In genomic region chr6:52180213-52180710, GRCm38 (mm10) we compare ENCODE assay signal across 13 mouse cellular contexts. TPM values are rescaled to one million over a fixed set of nuclear protein-coding genes. Genes with fewer than 3 reads are reported as not detected.
DNase-seq lines count a peak whose midpoint lies in the region; ATAC-seq and TF ChIP-seq lines count a peak whose summit lies in the region.
"Had no signal": no experiment of that assay in that cellular context is flagged by ENCODE, and none has a peak within 500 bp of the region (broad histone marks: within the 10 kb centered on the region; RNA-seq: fewer than 3 reads in every experiment).

No protein-coding gene starts in this region.

- ATAC-seq in liver, embryonic 11.5 days (replicated peaks; ENCODE audit: low FRiP score) = no peak
- no peak for ATAC-seq in liver, postnatal 0 days
- ATAC-seq in hindbrain, postnatal 0 days = no peak
- no peak for ATAC-seq in neural tube, embryonic 15.5 days (ENCODE audit: low FRiP score)
- no peak for ATAC-seq in CD4-positive, CD25-positive, alpha-beta regulatory T cell, adult 4 months

- H3K4me3 ChIP-seq in liver, embryonic 11.5 days (ENCODE audit: low read depth, low read length) = peak overlapping the region; percentile 46
- H3K4me3 ChIP-seq in liver, postnatal 0 days (ENCODE audit: low read depth, low read length) = no peak overlapping the region
- peak overlapping the region; percentile 41 for H3K4me3 ChIP-seq in hindbrain, postnatal 0 days (ENCODE audit: low read length)
- peak overlapping the region; percentile 46 for H3K4me3 ChIP-seq in neural tube, embryonic 15.5 days (replicated peaks)

- H3K4me2 ChIP-seq in liver, embryonic 11.5 days = peak overlapping the region; percentile 64
- H3K4me2 ChIP-seq in liver, postnatal 0 days (ENCODE audit: low read depth, low read length) = no peak overlapping the region; the same call in 1 of the 2 replicates
- H3K4me2 ChIP-seq in hindbrain, postnatal 0 days (ENCODE audit: low read depth, low read length) = peak overlapping the region; percentile 58
- peak overlapping the region; percentile 63 for H3K4me2 ChIP-seq in neural tube, embryonic 15.5 days

- no peaks in the 10 kb centered on the region for H3K36me3 ChIP-seq in liver, embryonic 11.5 days (ENCODE audit: control insufficient read depth, insufficient read depth, low read length)
- H3K36me3 ChIP-seq in liver, postnatal 0 days (replicated peaks; ENCODE audit: insufficient read depth, low read length) = no peaks in the 10 kb centered on the region
- H3K36me3 ChIP-seq in hindbrain, postnatal 0 days (ENCODE audit: insufficient read depth, low read length) = no peaks in the 10 kb centered on the region
- no peaks in the 10 kb centered on the region; the same call in 1 of the 2 replicates for H3K36me3 ChIP-seq in neural tube, embryonic 15.5 days

- peaks cover 9% of the 10 kb centered on the region for H3K4me1 ChIP-seq in liver, embryonic 11.5 days (replicated peaks; ENCODE audit: control insufficient read depth, insufficient read depth, low read length)
- peaks cover 8% of the 10 kb centered on the region; the same call in 1 of the 2 replicates for H3K4me1 ChIP-seq in liver, postnatal 0 days (ENCODE audit: insufficient read depth)
- H3K4me1 ChIP-seq in hindbrain, postnatal 0 days (ENCODE audit: insufficient read depth, low read length) = 0 out of 2 replicates have a peak, but pooled peaks cover 4% of the 10 kb centered on the region
- H3K4me1 ChIP-seq in neural tube, embryonic 15.5 days = peaks cover 91% of the 10 kb centered on the region

- H3K27me3 ChIP-seq in liver, embryonic 11.5 days (replicated peaks; ENCODE audit: control insufficient read depth, insufficient read depth, low read length) = peaks cover 99% of the 10 kb centered on the region
- peaks cover 54% of the 10 kb centered on the region for H3K27me3 ChIP-seq in liver, postnatal 0 days (ENCODE audit: insufficient read depth, low read length)
- H3K27me3 ChIP-seq in hindbrain, postnatal 0 days (ENCODE audit: insufficient read depth, low read length) = peaks cover 78% of the 10 kb centered on the region
- H3K27me3 ChIP-seq in neural tube, embryonic 15.5 days (replicated peaks) = no peaks in the 10 kb centered on the region

- TF ChIP-seq EP300 in liver, postnatal 0 days (IDR thresholded peaks at IDR 0.05; ENCODE audit: low read depth) = no peak

- TF ChIP-seq CTCF in liver, postnatal 0 days (IDR thresholded peaks at IDR 0.05; ENCODE audit: low read depth) = no peak
- no peak for TF ChIP-seq CTCF in hindbrain, postnatal 0 days (IDR thresholded peaks at IDR 0.05; ENCODE audit: low read depth)

- no peaks in the 10 kb centered on the region for H3K9me3 ChIP-seq in liver, embryonic 11.5 days (ENCODE audit: control insufficient read depth, low read length)
- no peaks in the 10 kb centered on the region for H3K9me3 ChIP-seq in liver, postnatal 0 days (ENCODE audit: low read length)
- no peaks in the 10 kb centered on the region for H3K9me3 ChIP-seq in hindbrain, postnatal 0 days (ENCODE audit: low read length)
- H3K9me3 ChIP-seq in neural tube, embryonic 15.5 days (replicated peaks) = no peaks in the 10 kb centered on the region

- peak overlapping the region; percentile 54; the same call in 1 of the 2 replicates for H3K9ac ChIP-seq in liver, embryonic 11.5 days (ENCODE audit: low read depth, low read length)
- no peak overlapping the region for H3K9ac ChIP-seq in liver, postnatal 0 days (replicated peaks)
- H3K9ac ChIP-seq in hindbrain, postnatal 0 days (replicated peaks; ENCODE audit: low read length) = peak overlapping the region; percentile 60; the same call in 1 of the 2 replicates
- peak overlapping the region; percentile 41 for H3K9ac ChIP-seq in neural tube, embryonic 15.5 days (replicated peaks)

- peak; percentile 57 for DNase-seq in heart, adult 11 months
- no peak for DNase-seq in heart, postnatal 4 days
- DNase-seq in liver, embryonic 11.5 days (ENCODE audit: low spot score) = no peak
- no peak for DNase-seq in liver, postnatal 0 days
- DNase-seq in hindbrain, postnatal 0 days (ENCODE audit: low spot score) = no peak
- no peak for DNase-seq in thymus, postnatal 0 days (ENCODE audit: low spot score)
- DNase-seq: adrenal gland, postnatal 36 days; B cell, adult 2 months; cerebellum, postnatal 25 days; right cerebral cortex, adult 18-20 months had no signal

- 11% methylated on average over 11 of the region's 11 CpGs for WGBS in liver, embryonic 11.5 days
- 57% methylated on average over 11 of the region's 11 CpGs for WGBS in liver, postnatal 0 days (ENCODE audit: insufficient replicate concordance)
- 6% methylated on average over 11 of the region's 11 CpGs for WGBS in hindbrain, postnatal 0 days
- 12% methylated on average over 11 of the region's 11 CpGs for WGBS in neural tube, embryonic 15.5 days

- peak overlapping the region; percentile 79; the same call in 1 of the 2 replicates for H3K27ac ChIP-seq in liver, embryonic 11.5 days (ENCODE audit: low read depth, low read length)
- no peak overlapping the region for H3K27ac ChIP-seq in liver, postnatal 0 days (ENCODE audit: low read depth)
- H3K27ac ChIP-seq in hindbrain, postnatal 0 days = peak overlapping the region; percentile 92
- H3K27ac ChIP-seq in neural tube, embryonic 15.5 days (replicated peaks) = peak overlapping the region; percentile 88

RNA-seq across cellular contexts. Expression of gene 5730596B20Rik, which starts 3.0 kb away (rescaled TPM):
- under 1 TPM; 0.20 to 0.29 TPM for total RNA-seq in heart, postnatal 4 days (2021)
- polyA plus RNA-seq in liver, embryonic 11.5 days (2014; fragmentation: Nextera tagmentation; extraction: Ambion mirVana) = 0.60 and 1.0 TPM in 2 replicates
- not detected in 2 replicates for polyA plus RNA-seq in liver, postnatal 0 days (2015; fragmentation: Nextera tagmentation; extraction: Ambion mirVana)
- total RNA-seq in hindbrain, postnatal 0 days (2014; rRNA removed) = 1.1 and 1.2 TPM in 2 replicates
- 1.3 and 1.5 TPM in 2 replicates for polyA plus RNA-seq in hindbrain, postnatal 0 days (2015; fragmentation: Nextera tagmentation; extraction: Ambion mirVana)
- 1.4 and 3.0 TPM in 2 replicates for polyA plus RNA-seq in neural tube, embryonic 15.5 days (2015; fragmentation: Nextera tagmentation; extraction: Ambion mirVana)
- not detected for polyA plus RNA-seq in CD4-positive, CD25-positive, alpha-beta regulatory T cell, adult 4 months (2017; shearing (Covaris generic))
- 0.24 and 0.25 TPM in 2 replicates for polyA plus RNA-seq in thymus, postnatal 0 days (2015; fragmentation: Nextera tagmentation; extraction: Ambion mirVana)
- total RNA-seq: layer of hippocampus, postnatal 25 days had no signal

RNA-seq across cellular contexts. Expression of gene Hoxa4, which starts 11.3 kb away (rescaled TPM):
- total RNA-seq in heart, postnatal 4 days (2021) = under 1 TPM; 0.71 to 0.86 TPM
- 2.3 and 3.1 TPM in 2 replicates for polyA plus RNA-seq in liver, embryonic 11.5 days (2014; fragmentation: Nextera tagmentation; extraction: Ambion mirVana)
- 0.13 and 0.30 TPM in 2 replicates for polyA plus RNA-seq in liver, postnatal 0 days (2015; fragmentation: Nextera tagmentation; extraction: Ambion mirVana)
- 4.8 and 7.3 TPM in 2 replicates for total RNA-seq in hindbrain, postnatal 0 days (2014; rRNA removed)
- polyA plus RNA-seq in hindbrain, postnatal 0 days (2015; fragmentation: Nextera tagmentation; extraction: Ambion mirVana) = 10.5 and 12.0 TPM in 2 replicates
- 2.3 and 5.7 TPM in 2 replicates for polyA plus RNA-seq in neural tube, embryonic 15.5 days (2015; fragmentation: Nextera tagmentation; extraction: Ambion mirVana)
- polyA plus RNA-seq in CD4-positive, CD25-positive, alpha-beta regulatory T cell, adult 4 months (2017; shearing (Covaris generic)) = not detected
- 0.27 and 0.39 TPM in 2 replicates for polyA plus RNA-seq in thymus, postnatal 0 days (2015; fragmentation: Nextera tagmentation; extraction: Ambion mirVana)
- total RNA-seq: layer of hippocampus, postnatal 25 days had no signal

RNA-seq across cellular contexts. Expression of gene Hoxa2, which starts 15.6 kb away (rescaled TPM):
- under 1 TPM; 0.60 to 0.68 TPM for total RNA-seq in heart, postnatal 4 days (2021)
- polyA plus RNA-seq in liver, embryonic 11.5 days (2014; fragmentation: Nextera tagmentation; extraction: Ambion mirVana) = 4.3 and 4.5 TPM in 2 replicates
- polyA plus RNA-seq in liver, postnatal 0 days (2015; fragmentation: Nextera tagmentation; extraction: Ambion mirVana) = 0.39 and 0.63 TPM in 2 replicates
- total RNA-seq in hindbrain, postnatal 0 days (2014; rRNA removed) = 20.3 and 24.3 TPM in 2 replicates
- polyA plus RNA-seq in hindbrain, postnatal 0 days (2015; fragmentation: Nextera tagmentation; extraction: Ambion mirVana) = 16.3 and 16.5 TPM in 2 replicates
- polyA plus RNA-seq in neural tube, embryonic 15.5 days (2015; fragmentation: Nextera tagmentation; extraction: Ambion mirVana) = 7.2 and 12.0 TPM in 2 replicates
- not detected for polyA plus RNA-seq in CD4-positive, CD25-positive, alpha-beta regulatory T cell, adult 4 months (2017; shearing (Covaris generic))
- 5.1 and 5.4 TPM in 2 replicates for polyA plus RNA-seq in thymus, postnatal 0 days (2015; fragmentation: Nextera tagmentation; extraction: Ambion mirVana)
- total RNA-seq: layer of hippocampus, postnatal 25 days had no signal

RNA-seq across cellular contexts. Expression of gene Hoxa1, which starts 22.1 kb away (rescaled TPM):
- under 1 TPM; 0.19 to 0.23 TPM for total RNA-seq in heart, postnatal 4 days (2021)
- polyA plus RNA-seq in liver, embryonic 11.5 days (2014; fragmentation: Nextera tagmentation; extraction: Ambion mirVana) = 2.6 and 3.2 TPM in 2 replicates
- polyA plus RNA-seq in liver, postnatal 0 days (2015; fragmentation: Nextera tagmentation; extraction: Ambion mirVana) = 0.11 and 0.16 TPM in 2 replicates
- 1.1 and 3.7 TPM in 2 replicates for total RNA-seq in hindbrain, postnatal 0 days (2014; rRNA removed)
- polyA plus RNA-seq in hindbrain, postnatal 0 days (2015; fragmentation: Nextera tagmentation; extraction: Ambion mirVana) = 1.1 and 1.2 TPM in 2 replicates
- polyA plus RNA-seq in neural tube, embryonic 15.5 days (2015; fragmentation: Nextera tagmentation; extraction: Ambion mirVana) = 1.1 and 1.3 TPM in 2 replicates
- not detected for polyA plus RNA-seq in CD4-positive, CD25-positive, alpha-beta regulatory T cell, adult 4 months (2017; shearing (Covaris generic))
- polyA plus RNA-seq in thymus, postnatal 0 days (2015; fragmentation: Nextera tagmentation; extraction: Ambion mirVana) = 0.44 and 0.45 TPM in 2 replicates
- total RNA-seq: layer of hippocampus, postnatal 25 days had no signal

RNA-seq across cellular contexts. Expression of gene Hoxa5, which starts 24.1 kb away (rescaled TPM):
- 1 to 10 TPM; 1.3 to 1.5 TPM for total RNA-seq in heart, postnatal 4 days (2021)
- polyA plus RNA-seq in liver, embryonic 11.5 days (2014; fragmentation: Nextera tagmentation; extraction: Ambion mirVana) = 8.0 and 9.7 TPM in 2 replicates
- polyA plus RNA-seq in liver, postnatal 0 days (2015; fragmentation: Nextera tagmentation; extraction: Ambion mirVana) = 0.58 and 0.73 TPM in 2 replicates
- total RNA-seq in hindbrain, postnatal 0 days (2014; rRNA removed) = 99.2 and 108 TPM in 2 replicates
- 81.7 and 89.4 TPM in 2 replicates for polyA plus RNA-seq in hindbrain, postnatal 0 days (2015; fragmentation: Nextera tagmentation; extraction: Ambion mirVana)
- 26.8 and 73.9 TPM in 2 replicates for polyA plus RNA-seq in neural tube, embryonic 15.5 days (2015; fragmentation: Nextera tagmentation; extraction: Ambion mirVana)
- not detected for polyA plus RNA-seq in CD4-positive, CD25-positive, alpha-beta regulatory T cell, adult 4 months (2017; shearing (Covaris generic))
- 0.06 and 0.21 TPM in 2 replicates for polyA plus RNA-seq in thymus, postnatal 0 days (2015; fragmentation: Nextera tagmentation; extraction: Ambion mirVana)
- total RNA-seq: layer of hippocampus, postnatal 25 days had no signal
